Mouse (Mus musculus): Measurements from ENCODE around the gene Iqcc. TPM values are rescaled to one million over a fixed set of nuclear protein-coding genes. Genes with fewer than 3 reads are reported as not detected.

Gene Iqcc
- polyA plus RNA-seq (2012; rRNA removed) = 66.5 and 67.4 TPM in 2 replicates

GRCm38 (mm10) chr4:129618786-129619691 lies at the start of gene Iqcc:
TSS of gene Iqcc (minus strand) at chr4:129619099.
- Histone ChIP-seq H3K4me1 (ENCODE audit: control insufficient read depth, insufficient read depth, low read length) (peaks cover 14% of the 10 kb centered on the region), H3K27ac (ENCODE audit: insufficient read depth, low read depth, low read length) (peak within 1 kb of the TSS; percentile 78), H3K4me3 (ENCODE audit: insufficient read depth, low read depth, low read length) (peak within 1 kb of the TSS; percentile 82), H3K27me3 (replicated peaks; ENCODE audit: control insufficient read depth, insufficient read depth, low read length) (no peaks in the 10 kb centered on the region), H3K36me3 (ENCODE audit: control insufficient read depth, insufficient read depth, low read length) (no peaks in the 10 kb centered on the region)
- DNase-seq = peak; percentile 98
- WGBS = 4% methylated on average over 44 of the region's 44 CpGs
- TF ChIP-seq POLR2A (IDR thresholded peaks at IDR 0.05; ENCODE audit: low read depth, low read length) = peak; percentile 99
- TF ChIP-seq CTCF (conservative IDR thresholded peaks at IDR 0.05; ENCODE audit: insufficient read depth, insufficient read length, low read depth, low read length) = no peak

DNA sequence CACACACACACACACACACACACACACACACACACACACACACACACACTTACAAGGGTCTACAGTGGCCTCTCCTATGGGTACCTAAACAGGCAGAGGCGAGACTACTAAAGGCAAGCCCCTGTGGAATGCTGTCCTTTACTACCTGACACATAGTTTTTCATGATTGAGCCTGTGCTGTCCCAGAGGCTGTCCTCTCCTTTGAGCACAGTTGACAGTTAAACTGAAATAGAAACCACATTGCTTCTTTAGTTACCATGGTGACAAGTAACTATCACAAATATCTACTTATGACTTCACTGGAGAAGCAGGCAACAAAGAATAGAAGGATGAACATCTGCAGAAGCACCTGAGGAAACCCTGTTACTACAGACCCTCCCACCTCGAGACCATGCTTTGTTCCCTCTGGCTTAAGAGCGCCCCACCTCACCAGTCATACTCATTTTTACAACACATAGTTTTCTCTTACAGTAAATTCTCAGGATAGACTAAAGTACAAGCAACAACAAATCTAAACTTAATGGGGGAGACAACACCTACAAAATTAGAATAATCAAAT lies 43.4 kb upstream of the Iqcc start:
- TF ChIP-seq POLR2A (IDR thresholded peaks at IDR 0.05; ENCODE audit: low read depth, low read length) (no peak), CTCF (conservative IDR thresholded peaks at IDR 0.05; ENCODE audit: insufficient read depth, insufficient read length, low read depth, low read length) (no peak)
- WGBS = 82% methylated on average over 3 of the region's 3 CpGs
- Histone ChIP-seq H3K36me3 (ENCODE audit: control insufficient read depth, insufficient read depth, low read length) (peaks cover 6% of the 10 kb centered on the region), H3K27ac (ENCODE audit: insufficient read depth, low read depth, low read length) (no peak overlapping the region), H3K4me3 (ENCODE audit: insufficient read depth, low read depth, low read length) (no peak overlapping the region), H3K27me3 (replicated peaks; ENCODE audit: control insufficient read depth, insufficient read depth, low read length) (no peaks in the 10 kb centered on the region), H3K4me1 (ENCODE audit: control insufficient read depth, insufficient read depth, low read length) (no peaks in the 10 kb centered on the region)
- DNase-seq = no peak

DNA sequence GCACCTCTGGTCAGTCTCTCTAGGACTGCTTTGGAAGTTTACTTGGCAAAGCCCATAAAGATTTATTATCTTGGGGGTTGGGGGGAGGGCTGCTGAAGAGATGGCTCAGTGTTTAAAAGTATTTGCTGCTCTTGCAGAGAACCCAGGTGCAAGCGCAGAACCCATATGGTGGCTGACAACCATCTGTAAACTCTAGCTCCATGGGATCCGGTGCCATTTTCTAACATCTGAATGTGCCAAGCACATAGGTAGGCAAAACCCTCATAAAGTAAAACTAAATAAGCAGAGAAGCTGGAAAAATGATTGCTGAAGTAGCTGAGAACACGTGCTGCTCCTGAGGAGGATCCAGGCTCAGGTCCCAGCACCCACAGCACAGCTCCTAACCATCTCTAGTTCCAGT lies 42.7 kb upstream of the Iqcc start:
- Histone ChIP-seq H3K36me3 (ENCODE audit: control insufficient read depth, insufficient read depth, low read length) (peaks cover 7% of the 10 kb centered on the region), H3K4me1 (ENCODE audit: control insufficient read depth, insufficient read depth, low read length) (no peaks in the 10 kb centered on the region), H3K4me3 (ENCODE audit: insufficient read depth, low read depth, low read length) (no peak overlapping the region), H3K27me3 (replicated peaks; ENCODE audit: control insufficient read depth, insufficient read depth, low read length) (no peaks in the 10 kb centered on the region), H3K27ac (ENCODE audit: insufficient read depth, low read depth, low read length) (no peak overlapping the region)
- TF ChIP-seq POLR2A (IDR thresholded peaks at IDR 0.05; ENCODE audit: low read depth, low read length) (no peak), CTCF (conservative IDR thresholded peaks at IDR 0.05; ENCODE audit: insufficient read depth, insufficient read length, low read depth, low read length) (no peak)
- 91% methylated on average over 3 of the region's 3 CpGs for WGBS
- DNase-seq = no peak

- 95% methylated on average over 14 of the region's 14 CpGs for WGBS
- TF ChIP-seq CTCF (conservative IDR thresholded peaks at IDR 0.05; ENCODE audit: insufficient read depth, insufficient read length, low read depth, low read length) (no peak), POLR2A (IDR thresholded peaks at IDR 0.05; ENCODE audit: low read depth, low read length) (no peak)
These were observed 35.9 kb upstream of the Iqcc start for GRCm38 (mm10) chr4:129654770-129655169.

DNA sequence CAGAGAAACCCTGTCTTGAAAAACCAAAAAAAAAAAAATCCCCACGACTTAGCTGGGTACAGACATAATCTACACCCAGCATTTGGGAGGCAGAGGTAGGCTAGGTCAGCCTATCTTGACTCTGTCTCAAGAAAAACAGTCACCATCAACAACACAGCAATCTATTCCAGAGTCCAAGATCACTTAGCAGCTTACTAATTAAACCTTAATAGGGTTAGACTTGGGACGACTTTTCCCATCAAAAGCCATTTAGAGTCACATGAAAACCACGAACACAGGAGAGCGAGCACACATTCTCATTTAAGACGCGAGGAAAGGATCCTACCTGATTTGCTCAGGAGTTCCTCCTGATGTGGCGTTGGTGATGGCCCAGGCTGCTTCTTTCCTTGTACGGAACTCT lies 31.5 kb upstream of the Iqcc start:
- peak; percentile 61 for DNase-seq
- peaks cover 20% of the 10 kb centered on the region for H3K36me3 ChIP-seq (ENCODE audit: control insufficient read depth, insufficient read depth, low read length)
- H3K4me1 ChIP-seq (ENCODE audit: control insufficient read depth, insufficient read depth, low read length) = peaks cover 4% of the 10 kb centered on the region; the same call in 1 of the 2 replicates
- H3K27ac ChIP-seq (ENCODE audit: insufficient read depth, low read depth, low read length) = peak overlapping the region; percentile 75; the same call in 1 of the 2 replicates
- no peaks in the 10 kb centered on the region for H3K27me3 ChIP-seq (replicated peaks; ENCODE audit: control insufficient read depth, insufficient read depth, low read length)
- no peak overlapping the region for H3K4me3 ChIP-seq (ENCODE audit: insufficient read depth, low read depth, low read length)
- 59% methylated on average over 8 of the region's 8 CpGs for WGBS
- no peak for TF ChIP-seq POLR2A (IDR thresholded peaks at IDR 0.05; ENCODE audit: low read depth, low read length)
- TF ChIP-seq CTCF (conservative IDR thresholded peaks at IDR 0.05; ENCODE audit: insufficient read depth, insufficient read length, low read depth, low read length) = no peak

More at GRCm38 (mm10) chr4:129654770-129655169, 35.9 kb upstream of the Iqcc start:
- H3K27me3 ChIP-seq (replicated peaks; ENCODE audit: control insufficient read depth, insufficient read depth, low read length) = no peaks in the 10 kb centered on the region
- peaks cover 4% of the 10 kb centered on the region; the same call in 1 of the 2 replicates for H3K4me1 ChIP-seq (ENCODE audit: control insufficient read depth, insufficient read depth, low read length)
- H3K4me3 ChIP-seq (ENCODE audit: insufficient read depth, low read depth, low read length) = no peak overlapping the region
- peaks cover 21% of the 10 kb centered on the region for H3K36me3 ChIP-seq (ENCODE audit: control insufficient read depth, insufficient read depth, low read length)
- no peak for DNase-seq
- H3K27ac ChIP-seq (ENCODE audit: insufficient read depth, low read depth, low read length) = no peak overlapping the region

DNA sequence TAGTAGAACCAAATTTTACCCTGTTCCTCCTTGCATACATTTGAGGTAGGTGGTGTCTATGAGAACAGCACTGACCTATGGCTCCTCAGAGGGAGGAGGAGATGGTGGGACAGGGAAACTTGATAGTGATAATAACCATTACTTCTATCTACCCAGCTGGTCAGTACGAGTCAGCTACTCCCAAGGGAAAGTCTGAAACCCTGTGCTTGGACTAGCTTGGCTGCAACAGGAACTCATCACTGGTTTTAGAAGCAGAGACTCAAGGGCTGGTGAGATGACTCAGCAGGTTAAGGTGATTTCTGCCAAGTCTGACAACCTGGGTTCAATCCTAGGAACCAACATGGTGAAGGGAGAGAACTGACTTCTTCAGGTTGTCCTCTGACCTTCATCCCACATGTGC lies 29.8 kb upstream of the Iqcc start:
- peaks cover 15% of the 10 kb centered on the region for H3K36me3 ChIP-seq (ENCODE audit: control insufficient read depth, insufficient read depth, low read length)
- H3K27me3 ChIP-seq (replicated peaks; ENCODE audit: control insufficient read depth, insufficient read depth, low read length) = no peaks in the 10 kb centered on the region
- TF ChIP-seq POLR2A (IDR thresholded peaks at IDR 0.05; ENCODE audit: low read depth, low read length) (no peak), CTCF (conservative IDR thresholded peaks at IDR 0.05; ENCODE audit: insufficient read depth, insufficient read length, low read depth, low read length) (no peak)
- H3K4me3 ChIP-seq (ENCODE audit: insufficient read depth, low read depth, low read length) = no peak overlapping the region
- DNase-seq = no peak
- no peak overlapping the region for H3K27ac ChIP-seq (ENCODE audit: insufficient read depth, low read depth, low read length)
- WGBS = 74% methylated on average over 1 of the region's 1 CpGs
- peaks cover 4% of the 10 kb centered on the region; the same call in 1 of the 2 replicates for H3K4me1 ChIP-seq (ENCODE audit: control insufficient read depth, insufficient read depth, low read length)

DNA sequence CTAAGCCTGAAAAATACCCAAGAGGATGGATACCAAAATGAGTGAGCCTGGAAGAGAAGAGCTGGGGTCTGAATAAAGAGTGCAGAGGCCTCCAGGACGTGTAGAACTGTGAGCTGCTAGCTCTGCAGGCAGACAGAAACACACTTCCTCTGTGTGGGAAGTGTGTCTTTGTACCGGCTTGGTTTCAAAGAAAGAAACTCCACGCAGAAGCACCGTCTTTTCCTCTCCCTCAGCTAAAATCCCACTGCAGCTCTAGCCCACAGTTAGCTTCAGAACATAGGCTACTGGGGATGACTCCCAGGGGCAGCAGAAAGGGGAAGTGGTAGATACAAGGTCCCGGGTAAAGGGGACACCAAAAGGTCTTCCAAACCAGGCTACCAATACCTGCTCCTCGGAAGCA lies 26.3 kb upstream of the Iqcc start:
- H3K4me1 ChIP-seq (ENCODE audit: control insufficient read depth, insufficient read depth, low read length) = peaks cover 4% of the 10 kb centered on the region; the same call in 1 of the 2 replicates
- H3K4me3 ChIP-seq (ENCODE audit: insufficient read depth, low read depth, low read length) = no peak overlapping the region
- TF ChIP-seq POLR2A (IDR thresholded peaks at IDR 0.05; ENCODE audit: low read depth, low read length) (no peak), CTCF (conservative IDR thresholded peaks at IDR 0.05; ENCODE audit: insufficient read depth, insufficient read length, low read depth, low read length) (no peak)
- WGBS = 87% methylated on average over 6 of the region's 6 CpGs
- H3K27me3 ChIP-seq (replicated peaks; ENCODE audit: control insufficient read depth, insufficient read depth, low read length) = no peaks in the 10 kb centered on the region
- peaks cover 4% of the 10 kb centered on the region for H3K36me3 ChIP-seq (ENCODE audit: control insufficient read depth, insufficient read depth, low read length)
- H3K27ac ChIP-seq (ENCODE audit: insufficient read depth, low read depth, low read length) = no peak overlapping the region
- DNase-seq = no peak
